Mouse (Mus musculus) erythroblast, embryonic 14.5 days (primary cell): ENCODE results near the gene Tacr1. TPM values are rescaled to one million over a fixed set of nuclear protein-coding genes. Genes with fewer than 3 reads are reported as not detected.

Experiments
- H3K27me3 ChIP-seq: 2 replicates; pipeline ENCODE4 v1.6.1; 2012; ENCODE audit warnings: inconsistent platforms; ENCODE audit not compliant: control insufficient read depth
- H3K36me3 ChIP-seq: 2 replicates; pipeline ENCODE4 v1.6.1; 2012; ENCODE audit warnings: mild to moderate bottlenecking, inconsistent platforms; ENCODE audit not compliant: control insufficient read depth
- H3K4me1 ChIP-seq: 2 replicates; pipeline ENCODE4 v1.6.1; 2012; ENCODE audit warnings: inconsistent platforms; ENCODE audit not compliant: control insufficient read depth
- H3K4me3 ChIP-seq: replicated peaks from 2 replicates; pipeline ENCODE3; 2012; ENCODE audit warnings: moderate library complexity, mild to moderate bottlenecking, inconsistent platforms
- H3K9me3 ChIP-seq: 2 replicates; pipeline ENCODE4 v1.6.1; 2012; ENCODE audit warnings: low read length, inconsistent platforms, mixed read lengths; ENCODE audit not compliant: control insufficient read depth
- GATA1 ChIP-seq: IDR thresholded peaks from 2 replicates; pipeline ENCODE4 v1.6.1; 2012; ENCODE audit warnings: low read length, inconsistent platforms, mixed read lengths
- TAL1 ChIP-seq: IDR thresholded peaks from 3 replicates; pipeline ENCODE4 v1.6.1; 2012; ENCODE audit warnings: low read length, inconsistent platforms, mixed read lengths
- polyA plus RNA-seq: library from polyadenylated mRNA; stranded (reverse); fragments of >175 nt; gene quantifications from 2 replicates; pipeline ENCODE4 v1.2.3, GENCODE M21; 2012

Gene Tacr1
- polyA plus RNA-seq, 1 experiment: not detected

DNA sequence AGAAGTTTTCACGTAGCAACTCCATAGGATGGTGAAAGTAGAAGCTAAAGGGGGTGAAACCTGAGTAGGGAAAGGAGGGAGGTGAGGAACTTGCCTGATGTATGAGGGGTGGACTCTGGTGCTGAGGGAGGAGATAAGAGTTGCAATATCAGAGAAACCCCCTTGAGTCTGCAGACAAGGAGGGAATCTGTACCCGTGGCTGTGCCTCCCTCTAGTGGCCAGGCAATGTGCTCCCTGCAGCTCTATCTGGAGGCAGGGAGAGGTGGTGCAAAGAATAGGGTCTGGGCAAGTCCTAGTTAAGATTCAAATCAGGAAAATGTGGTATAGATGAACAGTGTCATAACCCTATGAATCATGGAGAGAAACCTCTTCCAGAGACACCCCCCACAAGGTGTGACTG, 201.5 kb downstream of the Tacr1 start:
- Histone ChIP-seq H3K4me3 (no peak overlapping the region), H3K27me3 (no peaks in the 10 kb centered on the region), H3K9me3 (0 out of 2 replicates have a peak, but pooled peaks cover 2% of the 10 kb centered on the region), H3K4me1 (no peaks in the 10 kb centered on the region; the same call in 1 of the 2 replicates), H3K36me3 (no peaks in the 10 kb centered on the region)
- no peak for TF ChIP-seq TAL1
- no peak for TF ChIP-seq GATA1

- no peak overlapping the region for H3K4me3 ChIP-seq
- no peak for TF ChIP-seq TAL1
- TF ChIP-seq GATA1: no peak
These were observed 202.7 kb downstream of the Tacr1 start for GRCm38 (mm10) chr6:82604791-82605190.

DNA sequence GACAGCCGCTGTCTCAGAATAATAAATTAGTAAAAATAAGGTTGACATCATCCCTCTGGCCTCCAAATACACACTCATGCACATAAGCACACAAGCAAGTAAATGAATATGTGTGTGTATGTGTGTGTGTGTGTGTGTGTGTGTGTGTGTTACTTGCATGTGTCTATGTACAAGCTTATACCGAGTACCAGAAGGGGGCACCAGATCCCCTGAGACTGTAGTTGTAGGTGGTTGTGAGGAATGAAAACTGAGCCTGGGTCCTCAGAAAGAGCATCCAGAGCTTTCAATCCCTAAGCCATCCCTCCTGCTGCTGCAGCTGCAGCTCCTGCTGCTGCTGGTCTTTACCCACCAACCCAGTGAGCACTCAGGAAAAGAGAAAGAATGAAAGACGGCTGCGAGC, 206.6 kb downstream of the Tacr1 start:
- no peak for TF ChIP-seq TAL1
- H3K4me3 ChIP-seq: no peak overlapping the region
- no peaks in the 10 kb centered on the region for H3K27me3 ChIP-seq
- H3K36me3 ChIP-seq: no peaks in the 10 kb centered on the region
- H3K4me1 ChIP-seq: no peaks in the 10 kb centered on the region
- H3K9me3 ChIP-seq: no peaks in the 10 kb centered on the region

More at GRCm38 (mm10) chr6:82604791-82605190, 202.7 kb downstream of the Tacr1 start:
- no peaks in the 10 kb centered on the region for H3K36me3 ChIP-seq
- H3K27me3 ChIP-seq: no peaks in the 10 kb centered on the region
- 0 out of 2 replicates have a peak, but pooled peaks cover 2% of the 10 kb centered on the region for H3K9me3 ChIP-seq
- no peaks in the 10 kb centered on the region; the same call in 1 of the 2 replicates for H3K4me1 ChIP-seq

GRCm38 (mm10) chr6:82609339-82609926, 207.3 kb downstream of the Tacr1 start:
- no peak for TF ChIP-seq TAL1
- no peak for TF ChIP-seq GATA1
- H3K36me3 ChIP-seq: no peaks in the 10 kb centered on the region
- no peaks in the 10 kb centered on the region for H3K9me3 ChIP-seq

More at GRCm38 (mm10) chr6:82609339-82609926, 207.3 kb downstream of the Tacr1 start:
- no peaks in the 10 kb centered on the region for H3K27me3 ChIP-seq
- H3K4me1 ChIP-seq: no peaks in the 10 kb centered on the region
- no peak overlapping the region for H3K4me3 ChIP-seq
